Mouse (Mus musculus) embryonic fibroblast, embryonic 13.5 days (primary cell): ENCODE data around the gene Yars.

Source experiments
- CTCF ChIP-seq: IDR thresholded peaks from 2 replicates; pipeline ENCODE4 v1.5.1; 2011; ENCODE audit warnings: mild to moderate bottlenecking, control low read depth, low read length, moderate library complexity, borderline replicate concordance; ENCODE audit not compliant: insufficient read depth
- POLR2A ChIP-seq: IDR thresholded peaks from 2 replicates; pipeline ENCODE4 v1.6.1; 2011; ENCODE audit warnings: low read depth, mild to moderate bottlenecking, control low read depth, low read length, moderate library complexity

DNA sequence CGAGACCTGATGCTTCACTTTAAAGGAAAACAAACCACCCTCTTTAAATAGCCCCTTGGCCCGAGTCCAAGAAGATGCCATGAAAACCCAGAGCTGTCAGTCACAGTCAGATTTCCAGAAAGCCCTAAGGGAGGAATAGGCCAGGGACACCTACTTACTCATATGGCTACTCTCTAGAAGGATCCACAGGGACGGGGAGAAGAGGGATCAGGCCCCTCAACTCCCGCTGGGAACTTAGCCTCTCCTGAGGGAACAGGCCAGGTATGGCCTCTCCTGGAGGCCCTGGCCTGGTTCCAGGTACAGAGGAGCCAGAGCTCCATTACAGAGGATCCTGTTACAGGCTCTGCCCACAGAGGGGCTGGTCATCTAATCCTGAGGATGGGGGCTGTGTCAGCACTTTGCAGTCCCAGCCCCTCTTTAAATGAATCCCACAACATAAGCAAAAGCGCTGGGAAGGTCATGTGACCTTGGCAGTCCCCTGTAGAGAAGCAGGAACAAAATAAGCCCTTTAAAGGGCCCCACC is 36.9 kb downstream of the Yars start:
- TF ChIP-seq POLR2A = no peak
- TF ChIP-seq CTCF = no peak
